Mouse (Mus musculus): ENCODE results near the gene Cers2.

DNA sequence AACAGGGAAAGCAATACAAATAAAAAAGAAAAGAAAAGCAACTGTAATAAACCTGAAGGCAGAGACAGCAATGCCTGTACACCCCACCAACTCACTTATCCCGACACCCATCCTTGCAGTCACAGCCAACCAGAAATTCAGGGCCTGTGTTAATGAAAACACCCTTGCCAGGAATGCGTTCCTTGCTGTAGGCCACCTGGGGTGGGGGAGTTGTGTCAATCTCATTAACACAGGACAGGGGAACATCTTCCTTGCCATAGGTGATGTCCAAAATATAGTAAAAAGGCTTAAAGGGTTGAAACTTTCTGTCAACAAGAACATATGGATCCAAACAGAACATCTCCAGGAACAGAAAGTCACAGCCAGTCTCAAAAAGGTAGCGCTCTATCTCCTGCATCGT lies 23.7 kb downstream of the Cers2 start:
- TF ChIP-seq CTCF (IDR thresholded peaks at IDR 0.05; ENCODE audit: low read depth) (no peak), EP300 (IDR thresholded peaks at IDR 0.05; ENCODE audit: low read depth) (no peak)
